Mouse (Mus musculus): ENCODE results near the gene Timm17b. TPM values are rescaled to one million over a fixed set of nuclear protein-coding genes. Genes with fewer than 3 reads are reported as not detected.

Timm17b gene
- polyA plus RNA-seq, 1 experiment from 2014 or later, result 171 TPM

GRCm38 (mm10) chrX:7928270-7928790 is 29.2 kb downstream of the Timm17b start, which contains the start of gene Eras:
Eras (minus strand) TSS chrX:7928607.
- DNase-seq (ENCODE audit: low spot score) (no peak), ATAC-seq (ENCODE audit: insufficient read depth, low FRiP score, low TSS enrichment) (no peak)
- Histone ChIP-seq H3K27me3 (ENCODE audit: control insufficient read depth, insufficient read depth, low read length) (peaks cover 33% of the 10 kb centered on the region), H3K4me3 (ENCODE audit: low read depth, low read length) (no peak within 1 kb of the TSS), H3K36me3 (ENCODE audit: control insufficient read depth, insufficient read depth, low read length) (no peaks in the 10 kb centered on the region; the same call in 1 of the 2 replicates), H3K27ac (ENCODE audit: low read depth, low read length) (no peak within 1 kb of the TSS), H3K4me2 (ENCODE audit: low read depth) (no peak within 1 kb of the TSS), H3K4me1 (ENCODE audit: control insufficient read depth, insufficient read depth, low read length) (no peaks in the 10 kb centered on the region), H3K9me3 (ENCODE audit: control insufficient read depth, low read length) (no peaks in the 10 kb centered on the region; the same call in 1 of the 2 replicates), H3K9ac (ENCODE audit: low read length) (no peak within 1 kb of the TSS)
- 22% methylated on average over 18 of the region's 19 CpGs for WGBS

- no peak for ATAC-seq (ENCODE audit: insufficient read depth, low FRiP score, low TSS enrichment)
- H3K27ac ChIP-seq (ENCODE audit: low read depth, low read length), result no peak overlapping the region
- no peak overlapping the region for H3K9ac ChIP-seq (ENCODE audit: low read length)
- no peaks in the 10 kb centered on the region for H3K27me3 ChIP-seq (ENCODE audit: control insufficient read depth, insufficient read depth, low read length)
- H3K9me3 ChIP-seq (ENCODE audit: control insufficient read depth, low read length), result no peaks in the 10 kb centered on the region
- no peak for DNase-seq (ENCODE audit: low spot score)
- peaks cover 2% of the 10 kb centered on the region; the same call in 1 of the 2 replicates for H3K36me3 ChIP-seq (ENCODE audit: control insufficient read depth, insufficient read depth, low read length)
- no peak overlapping the region for H3K4me2 ChIP-seq (ENCODE audit: low read depth)
- 41% methylated on average over 10 of the region's 11 CpGs for WGBS
- H3K4me1 ChIP-seq (ENCODE audit: control insufficient read depth, insufficient read depth, low read length), result no peaks in the 10 kb centered on the region
- H3K4me3 ChIP-seq (ENCODE audit: low read depth, low read length), result no peak overlapping the region
These were observed 37.7 kb downstream of the Timm17b start for GRCm38 (mm10) chrX:7936874-7937273.

GRCm38 (mm10) chrX:7937667-7938066 is 38.5 kb downstream of the Timm17b start:
- Histone ChIP-seq H3K27ac (ENCODE audit: low read depth, low read length) (no peak overlapping the region), H3K9ac (ENCODE audit: low read length) (no peak overlapping the region), H3K36me3 (ENCODE audit: control insufficient read depth, insufficient read depth, low read length) (peaks cover 2% of the 10 kb centered on the region; the same call in 1 of the 2 replicates), H3K4me2 (ENCODE audit: low read depth) (no peak overlapping the region), H3K4me1 (ENCODE audit: control insufficient read depth, insufficient read depth, low read length) (no peaks in the 10 kb centered on the region), H3K9me3 (ENCODE audit: control insufficient read depth, low read length) (no peaks in the 10 kb centered on the region), H3K4me3 (ENCODE audit: low read depth, low read length) (no peak overlapping the region), H3K27me3 (ENCODE audit: control insufficient read depth, insufficient read depth, low read length) (no peaks in the 10 kb centered on the region)
- ATAC-seq (ENCODE audit: insufficient read depth, low FRiP score, low TSS enrichment) (no peak), DNase-seq (ENCODE audit: low spot score) (no peak)
- 93% methylated on average over 6 of the region's 6 CpGs for WGBS

GRCm38 (mm10) chrX:7945618-7946017 is 46.5 kb downstream of the Timm17b start:
- Histone ChIP-seq H3K36me3 (ENCODE audit: control insufficient read depth, insufficient read depth, low read length) (no peaks in the 10 kb centered on the region), H3K4me2 (ENCODE audit: low read depth) (no peak overlapping the region), H3K9ac (ENCODE audit: low read length) (no peak overlapping the region), H3K4me1 (ENCODE audit: control insufficient read depth, insufficient read depth, low read length) (no peaks in the 10 kb centered on the region), H3K27me3 (ENCODE audit: control insufficient read depth, insufficient read depth, low read length) (no peaks in the 10 kb centered on the region), H3K4me3 (ENCODE audit: low read depth, low read length) (no peak overlapping the region), H3K9me3 (ENCODE audit: control insufficient read depth, low read length) (no peaks in the 10 kb centered on the region), H3K27ac (ENCODE audit: low read depth, low read length) (no peak overlapping the region)
- 81% methylated on average over 8 of the region's 8 CpGs for WGBS
- DNase-seq (ENCODE audit: low spot score), result no peak
- ATAC-seq (ENCODE audit: insufficient read depth, low FRiP score, low TSS enrichment), result no peak

- Histone ChIP-seq H3K4me1 (ENCODE audit: control insufficient read depth, insufficient read depth, low read length) (no peaks in the 10 kb centered on the region), H3K4me2 (ENCODE audit: low read depth) (peak within 1 kb of the TSS; percentile 39), H3K36me3 (ENCODE audit: control insufficient read depth, insufficient read depth, low read length) (no peaks in the 10 kb centered on the region), H3K9ac (ENCODE audit: low read length) (peak within 1 kb of the TSS; percentile 41), H3K4me3 (ENCODE audit: low read depth, low read length) (peak within 1 kb of the TSS; percentile 36), H3K27me3 (ENCODE audit: control insufficient read depth, insufficient read depth, low read length) (no peaks in the 10 kb centered on the region), H3K9me3 (ENCODE audit: control insufficient read depth, low read length) (no peaks in the 10 kb centered on the region), H3K27ac (ENCODE audit: low read depth, low read length) (no peak within 1 kb of the TSS)
- ATAC-seq (ENCODE audit: insufficient read depth, low FRiP score, low TSS enrichment) (peak; percentile 98), DNase-seq (ENCODE audit: low spot score) (peak; percentile 18)
- 22% methylated on average over 34 of the region's 37 CpGs for WGBS
These were observed 48.1 kb downstream of the Timm17b start, which contains the start of gene Hdac6 for GRCm38 (mm10) chrX:7947108-7947899. Hdac6 (minus strand) TSS chrX:7947889.

- Histone ChIP-seq H3K27ac (ENCODE audit: low read depth, low read length) (no peak overlapping the region), H3K27me3 (ENCODE audit: control insufficient read depth, insufficient read depth, low read length) (no peaks in the 10 kb centered on the region), H3K9me3 (ENCODE audit: control insufficient read depth, low read length) (no peaks in the 10 kb centered on the region), H3K4me3 (ENCODE audit: low read depth, low read length) (peak overlapping the region; percentile 36), H3K4me1 (ENCODE audit: control insufficient read depth, insufficient read depth, low read length) (no peaks in the 10 kb centered on the region), H3K9ac (ENCODE audit: low read length) (peak overlapping the region; percentile 18), H3K4me2 (ENCODE audit: low read depth) (peak overlapping the region; percentile 35), H3K36me3 (ENCODE audit: control insufficient read depth, insufficient read depth, low read length) (no peaks in the 10 kb centered on the region)
- ATAC-seq (ENCODE audit: insufficient read depth, low FRiP score, low TSS enrichment) (no peak), DNase-seq (ENCODE audit: low spot score) (peak; percentile 93)
- 10% methylated on average over 37 of the region's 38 CpGs for WGBS
These were observed 48.8 kb downstream of the Timm17b start for GRCm38 (mm10) chrX:7947900-7948492.

GRCm38 (mm10) chrX:7950091-7950490 is 50.9 kb downstream of the Timm17b start:
- Histone ChIP-seq H3K4me1 (ENCODE audit: control insufficient read depth, insufficient read depth, low read length) (no peaks in the 10 kb centered on the region), H3K27me3 (ENCODE audit: control insufficient read depth, insufficient read depth, low read length) (no peaks in the 10 kb centered on the region), H3K36me3 (ENCODE audit: control insufficient read depth, insufficient read depth, low read length) (no peaks in the 10 kb centered on the region), H3K9me3 (ENCODE audit: control insufficient read depth, low read length) (no peaks in the 10 kb centered on the region), H3K4me2 (ENCODE audit: low read depth) (no peak overlapping the region), H3K27ac (ENCODE audit: low read depth, low read length) (no peak overlapping the region), H3K4me3 (ENCODE audit: low read depth, low read length) (no peak overlapping the region), H3K9ac (ENCODE audit: low read length) (no peak overlapping the region)
- no peak for DNase-seq (ENCODE audit: low spot score)
- no peak for ATAC-seq (ENCODE audit: insufficient read depth, low FRiP score, low TSS enrichment)
- 92% methylated on average over 7 of the region's 7 CpGs for WGBS

All from neural tube, embryonic 11.5 days (tissue).